Mouse (Mus musculus): ENCODE data around the gene Lrrc37a. TPM values are rescaled to one million over a fixed set of nuclear protein-coding genes. Genes with fewer than 3 reads are reported as not detected.
A peak's percentile ranks its signal among the peaks of the same experiment; 100 is the strongest.
"Not testable (repeated sequence)": the region's sequence is repeated elsewhere in the genome, so short reads cannot be mapped to it uniquely, and the experiment has no call there.

The Lrrc37a gene
- not detected in 2 replicates for polyA plus RNA-seq (2015; fragmentation: Nextera tagmentation; extraction: Ambion mirVana)

DNA sequence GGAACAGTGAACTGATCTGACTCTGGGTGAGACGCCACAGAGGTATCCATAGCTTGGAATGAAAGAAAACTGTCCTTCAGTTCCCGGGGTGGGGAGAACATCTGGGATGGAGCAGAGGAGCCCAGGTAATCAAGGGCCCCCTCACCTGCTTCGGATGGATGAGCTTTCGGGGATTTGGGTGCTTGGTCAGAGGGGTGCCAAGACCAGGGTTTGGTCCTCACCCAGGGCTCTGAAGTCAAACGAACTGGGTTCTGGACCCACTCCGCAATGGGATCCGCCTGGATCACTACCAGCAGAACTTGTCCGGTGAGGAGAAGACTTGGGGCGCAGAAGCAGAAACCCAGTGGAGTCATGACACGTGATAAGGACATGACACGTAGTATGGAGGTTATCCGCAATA, at the start of gene Lrrc37a:
TSS of gene Lrrc37a (minus strand) at position 101 of the 400 bp plus-strand sequence.
- WGBS = 95% methylated on average over 12 of the region's 12 CpGs
- no peaks in the 10 kb centered on the region for H3K9me3 ChIP-seq
- H3K36me3 ChIP-seq = no peaks in the 10 kb centered on the region
- no peak within 1 kb of the TSS for H3K4me2 ChIP-seq
- no peak within 1 kb of the TSS for H3K4me3 ChIP-seq
- H3K9ac ChIP-seq = no peak within 1 kb of the TSS
- H3K27ac ChIP-seq = no peak within 1 kb of the TSS
- no peaks in the 10 kb centered on the region for H3K4me1 ChIP-seq (replicated peaks)
- H3K27me3 ChIP-seq = no peaks in the 10 kb centered on the region
- no peak for ATAC-seq (ENCODE audit: low FRiP score)

DNA sequence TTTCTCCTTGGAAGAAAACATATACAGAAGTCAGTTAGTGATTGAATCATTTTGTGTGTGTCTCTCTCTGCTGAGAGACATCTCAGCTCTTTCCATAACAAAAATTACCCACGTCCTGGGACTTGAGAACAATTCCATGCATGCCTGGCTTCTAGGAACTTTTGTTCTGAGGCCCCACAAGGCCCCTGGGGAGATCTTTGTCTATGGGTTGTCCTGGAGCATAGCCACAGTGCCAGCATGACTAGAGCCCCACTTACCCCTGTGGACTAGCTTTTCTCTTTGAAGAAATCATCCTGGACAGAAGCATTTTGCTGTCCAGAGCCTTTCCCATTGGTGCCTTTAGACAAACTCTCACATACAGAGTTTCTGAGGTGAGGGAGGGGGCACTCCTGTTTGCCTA, 30.6 kb upstream of the Lrrc37a start:
- H3K9ac ChIP-seq, H3K27ac ChIP-seq: not testable (repeated sequence)
- 12% methylated on average over 1 of the region's 1 CpGs for WGBS

DNA sequence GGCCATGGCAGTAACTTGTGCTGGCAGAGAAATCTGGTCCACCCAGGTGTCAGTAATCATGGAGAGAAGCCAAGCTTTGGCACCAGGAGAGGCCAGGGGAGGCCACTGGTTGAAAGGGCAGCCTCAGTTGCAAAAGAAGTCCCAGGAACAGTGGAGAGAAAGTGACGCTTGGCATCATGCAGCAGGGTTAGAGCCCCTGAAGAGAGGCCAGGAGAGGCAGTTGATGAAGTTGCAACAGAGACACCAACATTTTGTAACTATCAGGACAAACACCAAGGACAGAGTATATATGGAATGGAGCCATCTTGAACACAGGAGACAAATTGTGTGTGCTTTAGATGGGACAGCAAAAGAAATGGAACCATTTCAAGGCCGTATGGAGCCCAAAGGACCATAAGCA, 7.7 kb upstream of the Lrrc37a start:
- no peaks in the 10 kb centered on the region for H3K9me3 ChIP-seq
- no peaks in the 10 kb centered on the region for H3K27me3 ChIP-seq
- H3K4me1 ChIP-seq (replicated peaks) = no peaks in the 10 kb centered on the region
- no peak overlapping the region for H3K27ac ChIP-seq
- no peak overlapping the region for H3K4me3 ChIP-seq
- no peak for ATAC-seq (ENCODE audit: low FRiP score)
- H3K36me3 ChIP-seq = no peaks in the 10 kb centered on the region
- 78% methylated on average over 2 of the region's 2 CpGs for WGBS
- no peak overlapping the region for H3K4me2 ChIP-seq
- no peak overlapping the region for H3K9ac ChIP-seq

More for the DNA sequence above, 30.6 kb upstream of the Lrrc37a start:
- ATAC-seq (ENCODE audit: low FRiP score); H3K4me2 ChIP-seq; H3K36me3 ChIP-seq; H3K4me1 ChIP-seq (replicated peaks); H3K4me3 ChIP-seq; H3K27me3 ChIP-seq; H3K9me3 ChIP-seq: not testable (repeated sequence)

DNA sequence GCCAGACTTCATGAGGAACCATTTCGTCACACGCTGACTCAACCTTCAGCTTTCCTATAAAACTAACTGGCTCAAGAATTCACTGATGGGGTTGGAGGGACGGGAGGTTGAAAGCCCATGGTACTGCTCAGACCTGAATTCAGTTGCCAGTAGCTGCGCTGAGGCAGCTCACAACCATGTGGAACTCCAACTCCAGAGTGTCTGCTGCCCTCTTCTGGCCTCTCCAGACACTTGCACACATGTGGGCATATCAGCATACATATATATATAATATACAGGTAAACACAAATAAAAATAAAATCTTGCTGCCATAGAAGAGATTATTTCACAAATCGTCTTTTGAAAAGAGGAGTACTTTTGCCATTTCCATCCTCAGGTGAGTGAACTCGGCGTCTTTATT, 40.0 kb downstream of the Lrrc37a start:
- Histone ChIP-seq H3K27ac (no peak overlapping the region), H3K9me3 (no peaks in the 10 kb centered on the region), H3K4me1 (replicated peaks) (no peaks in the 10 kb centered on the region), H3K4me3 (no peak overlapping the region), H3K36me3 (no peaks in the 10 kb centered on the region), H3K4me2 (no peak overlapping the region), H3K27me3 (no peaks in the 10 kb centered on the region), H3K9ac (no peak overlapping the region)
- no peak for ATAC-seq (ENCODE audit: low FRiP score)
- WGBS = 72% methylated on average over 7 of the region's 7 CpGs

DNA sequence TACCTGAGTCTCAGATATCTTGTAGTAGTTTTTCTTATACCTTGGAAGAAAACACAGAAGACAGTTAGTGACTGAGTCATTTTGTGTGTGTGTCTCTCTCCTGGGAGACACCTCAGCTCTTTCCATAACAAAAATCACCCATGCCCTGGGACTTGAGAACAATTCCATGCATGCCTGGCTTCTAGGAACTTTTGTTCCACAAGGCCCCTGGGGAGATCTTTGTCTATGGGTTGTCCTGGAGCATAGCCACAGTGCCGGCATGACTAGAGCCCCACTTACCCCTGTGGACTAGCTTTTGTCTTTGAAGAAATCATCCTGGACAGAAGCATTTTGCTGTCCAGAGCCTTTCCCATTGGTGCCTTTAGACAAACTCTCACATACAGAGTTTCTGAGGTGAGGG, 53.3 kb downstream of the Lrrc37a start:
- H3K4me2 ChIP-seq; H3K4me3 ChIP-seq; H3K36me3 ChIP-seq; H3K9me3 ChIP-seq; H3K4me1 ChIP-seq (replicated peaks); H3K27me3 ChIP-seq; H3K27ac ChIP-seq; ATAC-seq (ENCODE audit: low FRiP score); H3K9ac ChIP-seq: not testable (repeated sequence)
- WGBS = 22% methylated on average over 1 of the region's 1 CpGs

DNA sequence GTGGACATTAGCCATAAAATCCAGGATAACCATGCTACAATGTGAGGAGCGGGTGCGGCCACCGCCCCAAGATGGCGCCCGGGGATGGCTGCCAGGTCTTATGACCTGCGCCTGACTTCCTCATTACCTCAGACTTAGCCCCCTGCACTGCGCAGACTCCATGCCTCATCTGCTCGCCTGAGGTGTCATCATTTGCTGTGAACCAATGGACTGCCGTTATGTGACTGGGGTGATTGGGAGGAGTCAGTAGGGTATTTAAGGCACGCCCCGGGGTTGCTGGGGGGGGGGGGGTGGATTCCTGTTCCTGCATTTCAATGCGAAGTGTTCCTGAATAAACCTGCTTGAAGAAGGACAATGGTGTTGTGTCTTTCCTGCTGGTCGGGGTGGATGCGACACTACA, 54.7 kb downstream of the Lrrc37a start:
- WGBS = 88% methylated on average over 14 of the region's 14 CpGs
- not testable (repeated sequence) for H3K27me3 ChIP-seq; H3K4me3 ChIP-seq; H3K36me3 ChIP-seq; H3K4me1 ChIP-seq (replicated peaks); H3K9ac ChIP-seq; H3K4me2 ChIP-seq; ATAC-seq (ENCODE audit: low FRiP score); H3K27ac ChIP-seq; H3K9me3 ChIP-seq

DNA sequence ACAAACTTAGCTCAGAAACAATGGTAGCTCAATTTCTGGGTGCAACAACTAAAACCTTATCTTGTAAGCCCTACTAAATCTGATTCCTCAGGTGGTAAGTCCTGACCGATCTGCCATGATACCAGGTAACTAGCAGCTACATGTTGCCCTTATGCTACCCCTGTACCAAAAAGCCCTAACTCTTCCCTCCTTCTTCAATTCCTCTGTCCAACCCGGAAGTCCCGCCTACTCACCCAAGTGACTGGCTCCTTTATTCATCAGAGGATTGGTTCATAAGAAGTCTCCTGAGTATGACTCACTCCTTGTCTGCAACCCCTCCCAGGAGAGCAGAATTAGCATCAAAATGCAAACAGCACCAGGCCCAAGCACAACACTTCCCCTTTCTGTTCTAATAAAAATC, 60.7 kb downstream of the Lrrc37a start:
- Histone ChIP-seq H3K4me1 (replicated peaks) (0 out of 2 replicates have a peak, but pooled peaks cover 6% of the 10 kb centered on the region), H3K27me3 (no peaks in the 10 kb centered on the region), H3K4me3 (no peak overlapping the region), H3K9me3 (no peaks in the 10 kb centered on the region), H3K27ac (no peak overlapping the region), H3K9ac (no peak overlapping the region), H3K4me2 (no peak overlapping the region), H3K36me3 (no peaks in the 10 kb centered on the region)
- no peak for ATAC-seq (ENCODE audit: low FRiP score)
- WGBS = 91% methylated on average over 3 of the region's 3 CpGs

DNA sequence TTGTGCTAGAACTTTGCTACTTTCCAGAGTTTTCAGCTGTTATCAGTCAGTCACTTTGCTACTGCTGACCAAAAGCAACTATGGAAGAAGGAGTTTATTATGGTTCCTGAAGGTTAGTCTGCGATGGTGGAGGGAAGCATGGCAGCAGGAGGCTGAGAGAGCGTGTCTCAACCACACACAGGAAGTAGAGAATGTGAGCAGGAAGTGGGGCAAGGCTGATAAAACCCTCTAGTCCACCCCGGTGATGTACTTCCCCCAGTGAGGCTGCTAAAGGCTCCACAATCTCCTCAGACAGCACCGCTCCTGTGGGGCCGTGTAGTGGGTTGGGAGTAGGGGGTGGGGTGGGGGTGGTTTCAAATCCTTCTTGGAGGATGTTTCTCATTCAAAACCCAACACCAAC, 68.1 kb downstream of the Lrrc37a start:
- no peak for ATAC-seq (ENCODE audit: low FRiP score)
- no peaks in the 10 kb centered on the region for H3K27me3 ChIP-seq
- H3K36me3 ChIP-seq = no peaks in the 10 kb centered on the region
- 89% methylated on average over 5 of the region's 5 CpGs for WGBS
- H3K9ac ChIP-seq = no peak overlapping the region
- H3K27ac ChIP-seq = no peak overlapping the region
- H3K9me3 ChIP-seq = no peaks in the 10 kb centered on the region
- H3K4me3 ChIP-seq = no peak overlapping the region
- H3K4me1 ChIP-seq (replicated peaks) = no peaks in the 10 kb centered on the region
- H3K4me2 ChIP-seq = no peak overlapping the region

DNA sequence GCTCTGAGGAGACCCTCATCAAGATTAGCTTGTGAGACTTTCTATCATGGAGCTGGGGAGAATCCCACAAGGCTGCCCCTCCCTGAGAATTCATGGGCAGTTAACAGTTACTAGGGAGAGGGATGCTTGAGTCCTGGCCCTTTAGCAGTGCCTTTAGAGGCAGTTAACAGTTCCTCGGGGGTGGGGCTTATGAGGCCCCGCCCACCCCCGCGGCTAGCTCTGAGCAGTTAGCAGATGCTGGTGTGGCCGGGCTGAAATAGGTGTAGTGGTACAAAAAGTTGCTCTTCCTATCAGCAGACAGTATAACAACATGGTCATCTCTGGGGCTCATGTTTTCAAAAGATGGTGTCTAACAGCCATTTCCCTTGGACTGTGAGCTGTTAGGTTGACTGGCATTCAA, 79.4 kb downstream of the Lrrc37a start:
- Histone ChIP-seq H3K36me3 (no peaks in the 10 kb centered on the region), H3K27ac (no peak overlapping the region), H3K27me3 (no peaks in the 10 kb centered on the region), H3K4me3 (no peak overlapping the region), H3K9ac (no peak overlapping the region), H3K4me2 (no peak overlapping the region), H3K9me3 (no peaks in the 10 kb centered on the region), H3K4me1 (replicated peaks) (no peaks in the 10 kb centered on the region)
- WGBS = 38% methylated on average over 5 of the region's 5 CpGs
- no peak for ATAC-seq (ENCODE audit: low FRiP score)

DNA sequence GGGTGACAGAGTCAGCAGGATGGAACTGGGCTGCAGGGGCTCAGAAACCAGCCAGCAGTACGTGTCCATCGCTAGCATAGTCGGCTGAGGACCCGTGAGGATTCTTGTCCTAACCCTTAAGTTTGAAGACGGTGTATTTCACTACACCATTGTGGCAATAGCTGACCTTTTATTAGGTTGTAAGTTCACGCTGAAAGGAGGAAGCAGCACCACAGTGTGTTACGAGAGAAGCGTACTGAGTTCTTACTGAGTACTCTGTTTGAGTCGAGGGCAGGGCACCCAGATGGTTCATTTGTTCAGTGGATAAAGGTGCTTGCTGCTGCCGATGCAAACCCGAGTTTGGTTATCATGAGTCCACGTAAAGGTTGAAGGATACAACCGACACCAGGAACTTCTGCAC, 84.7 kb downstream of the Lrrc37a start:
- no peak overlapping the region for H3K9ac ChIP-seq
- H3K4me3 ChIP-seq = no peak overlapping the region
- no peak overlapping the region for H3K4me2 ChIP-seq
- no peak overlapping the region for H3K27ac ChIP-seq
- ATAC-seq (ENCODE audit: low FRiP score) = no peak
- H3K36me3 ChIP-seq = no peaks in the 10 kb centered on the region
- no peaks in the 10 kb centered on the region for H3K9me3 ChIP-seq
- 90% methylated on average over 13 of the region's 13 CpGs for WGBS
- H3K27me3 ChIP-seq = peaks cover 7% of the 10 kb centered on the region
- H3K4me1 ChIP-seq (replicated peaks) = no peaks in the 10 kb centered on the region

DNA sequence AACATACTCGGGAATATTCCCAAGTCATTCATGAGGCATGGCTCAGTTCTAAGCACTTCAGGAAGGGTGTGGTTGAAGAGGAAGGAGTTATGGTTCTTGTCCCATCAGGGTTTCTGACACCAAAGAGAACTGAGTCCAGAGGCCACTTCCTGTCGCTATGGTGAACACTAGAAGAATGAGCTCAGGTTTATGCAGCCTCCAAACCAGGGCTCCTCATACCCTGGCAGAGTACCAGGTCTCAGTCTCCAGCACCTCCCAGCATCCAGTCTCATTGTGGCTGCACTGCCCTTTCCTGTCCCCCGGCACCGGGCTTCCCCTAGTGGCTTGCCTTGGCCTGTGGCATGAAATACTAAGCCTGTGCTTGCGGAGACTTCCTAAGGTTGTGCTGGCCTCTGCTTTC, 85.2 kb downstream of the Lrrc37a start:
- no peak overlapping the region for H3K9ac ChIP-seq
- no peaks in the 10 kb centered on the region for H3K4me1 ChIP-seq (replicated peaks)
- no peak for ATAC-seq (ENCODE audit: low FRiP score)
- H3K9me3 ChIP-seq = no peaks in the 10 kb centered on the region
- H3K27ac ChIP-seq = no peak overlapping the region
- WGBS = 79% methylated on average over 5 of the region's 5 CpGs
- H3K36me3 ChIP-seq = no peaks in the 10 kb centered on the region
- H3K27me3 ChIP-seq = peaks cover 11% of the 10 kb centered on the region
- no peak overlapping the region for H3K4me2 ChIP-seq
- H3K4me3 ChIP-seq = no peak overlapping the region

DNA sequence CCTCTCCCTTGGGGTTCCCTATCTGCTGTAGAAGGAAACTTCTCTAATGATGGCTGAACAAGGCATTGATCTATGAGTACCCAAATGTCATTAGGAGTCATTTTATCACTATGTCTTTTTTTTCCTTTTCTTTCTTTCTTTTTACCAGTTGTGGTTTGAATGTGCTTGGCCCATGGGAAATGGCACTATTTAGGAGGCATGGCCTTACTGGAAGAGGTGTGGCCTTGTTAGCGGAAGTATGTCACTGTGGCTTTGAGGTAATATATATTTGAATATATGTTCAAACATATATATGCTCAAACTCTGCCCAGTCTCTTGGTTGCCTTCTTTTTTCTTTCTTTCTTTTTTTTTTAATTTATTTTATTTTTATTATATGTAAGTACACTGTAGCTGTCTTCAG, 90.9 kb downstream of the Lrrc37a start:
- Histone ChIP-seq H3K4me3 (peak overlapping the region; percentile 86; the same call in 1 of the 2 replicates), H3K36me3 (peaks cover 5% of the 10 kb centered on the region; the same call in 1 of the 2 replicates), H3K9ac (0 out of 2 replicates have a peak overlapping the region, but pooled peaks have one; percentile 70), H3K27me3 (peaks cover 12% of the 10 kb centered on the region), H3K4me1 (replicated peaks) (peaks cover 23% of the 10 kb centered on the region), H3K27ac (no peak overlapping the region), H3K4me2 (peak overlapping the region; percentile 83), H3K9me3 (no peaks in the 10 kb centered on the region)
- no peak for ATAC-seq (ENCODE audit: low FRiP score)
- 92% methylated on average over 1 of the region's 1 CpGs for WGBS

DNA sequence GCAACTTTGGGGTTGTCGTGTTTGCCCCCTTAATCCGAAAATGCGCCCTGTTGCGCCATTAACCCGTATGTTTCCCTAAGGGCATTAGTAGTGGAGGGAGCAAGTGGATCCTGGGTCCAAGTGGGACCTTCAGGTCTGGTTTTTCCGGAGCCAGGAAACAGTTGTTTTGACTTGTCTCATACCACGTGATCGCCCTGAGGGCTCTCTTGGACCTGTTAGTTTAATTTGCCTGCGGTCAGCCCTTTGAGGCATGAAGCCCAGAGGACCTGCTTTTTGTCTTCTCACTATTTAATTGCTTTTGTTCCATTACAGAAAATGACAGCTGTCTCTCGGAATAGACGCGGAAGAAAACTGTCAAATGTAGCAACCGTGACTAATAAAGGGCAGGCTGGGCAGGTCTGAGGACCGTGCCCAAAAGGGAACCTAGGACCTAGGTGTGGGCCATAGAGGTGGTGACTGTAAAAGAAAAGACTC, 91.4 kb downstream of the Lrrc37a start:
- Histone ChIP-seq H3K9me3 (no peaks in the 10 kb centered on the region), H3K4me3 (peak overlapping the region; percentile 86), H3K4me1 (replicated peaks) (peaks cover 23% of the 10 kb centered on the region), H3K27me3 (peaks cover 12% of the 10 kb centered on the region), H3K4me2 (peak overlapping the region; percentile 83), H3K36me3 (peaks cover 5% of the 10 kb centered on the region; the same call in 1 of the 2 replicates), H3K9ac (peak overlapping the region; percentile 70), H3K27ac (peak overlapping the region; percentile 78)
- peak; percentile 60 for ATAC-seq (ENCODE audit: low FRiP score)
- WGBS = 3% methylated on average over 14 of the region's 14 CpGs
